Mouse (Mus musculus) thymus, adult 2 months (tissue): ENCODE results near the gene Nfe2. TPM values are rescaled to one million over a fixed set of nuclear protein-coding genes. Genes with fewer than 3 reads are reported as not detected.

Source experiments
- DNase-seq: peaks from one replicate; pipeline ENCODE4 v3.0.0; 2021
- H3K27ac ChIP-seq: fragments of 200-500 bp; 2 replicates; pipeline ENCODE4 v1.5.1; 2012; ENCODE audit warnings: low read length, control low read depth; ENCODE audit not compliant: control insufficient read depth, insufficient read depth
- H3K27me3 ChIP-seq: fragments of 200-500 bp; 2 replicates; pipeline ENCODE4 v1.6.1; 2012; ENCODE audit warnings: mild to moderate bottlenecking, low read length, moderate library complexity, mixed read lengths; ENCODE audit not compliant: control insufficient read depth, insufficient read depth
- H3K36me3 ChIP-seq: fragments of 200-500 bp; 2 replicates; pipeline ENCODE4 v1.6.1; 2012; ENCODE audit warnings: mild to moderate bottlenecking, low read length, moderate library complexity; ENCODE audit not compliant: control insufficient read depth, insufficient read depth
- H3K4me1 ChIP-seq: fragments of 200-500 bp; replicated peaks from 2 replicates; pipeline ENCODE4 v1.6.1; 2012; ENCODE audit warnings: low read length; ENCODE audit not compliant: control insufficient read depth, insufficient read depth
- H3K4me3 ChIP-seq: fragments of 200-500 bp; 2 replicates; pipeline ENCODE4 v1.5.1; 2012; ENCODE audit warnings: mild to moderate bottlenecking, low read length, control low read depth, moderate library complexity; ENCODE audit not compliant: control insufficient read depth, insufficient read depth
- CTCF ChIP-seq: fragments of 200-500 bp; IDR thresholded peaks from 2 replicates; pipeline ENCODE4 v1.5.1; 2012; ENCODE audit warnings: mild to moderate bottlenecking, control low read depth, low read length, moderate library complexity, borderline replicate concordance; ENCODE audit not compliant: control insufficient read depth, poor library complexity, insufficient read depth; ENCODE audit errors: extremely low read depth
- POLR2A ChIP-seq: fragments of 200-500 bp; IDR thresholded peaks from 2 replicates; pipeline ENCODE4 v1.6.1; 2012; ENCODE audit warnings: mild to moderate bottlenecking, low read length, control low read depth, moderate library complexity; ENCODE audit not compliant: control insufficient read depth, poor library complexity, insufficient read depth; ENCODE audit errors: extremely low read depth
- WGBS: fragments of 180-500 bp; shearing (Covaris S2); methylation state at CpG from one replicate; pipeline ENCODE4 v1.1.7; 2018; 5-methylcytosine and 5-hydroxymethylcytosine counted together
- polyA plus RNA-seq: library from polyadenylated mRNA; depleted of rRNA; stranded (reverse); fragments of >200 nt; gene quantifications from 2 replicates; pipeline ENCODE4 v1.2.3, GENCODE M21; 2012

The Nfe2 gene
- polyA plus RNA-seq, 1 experiment, result 4.9 TPM

- 94% methylated on average over 8 of the region's 8 CpGs for WGBS
- H3K36me3 ChIP-seq, result peaks cover 25% of the 10 kb centered on the region
- H3K4me3 ChIP-seq, result no peak overlapping the region
- peaks cover 12% of the 10 kb centered on the region; the same call in 1 of the 2 replicates for H3K4me1 ChIP-seq
- TF ChIP-seq POLR2A (no peak), CTCF (no peak)
- DNase-seq, result no peak
- H3K27ac ChIP-seq, result no peak overlapping the region
- no peaks in the 10 kb centered on the region for H3K27me3 ChIP-seq
Observed at GRCm38 (mm10) chr15:103299644-103300043, 41.4 kb upstream of the Nfe2 start.

- Histone ChIP-seq H3K36me3 (peaks cover 25% of the 10 kb centered on the region), H3K4me1 (peaks cover 7% of the 10 kb centered on the region; the same call in 1 of the 2 replicates), H3K27ac (no peak overlapping the region), H3K27me3 (no peaks in the 10 kb centered on the region), H3K4me3 (no peak overlapping the region)
- no peak for DNase-seq
- WGBS, result 89% methylated on average over 5 of the region's 5 CpGs
- TF ChIP-seq POLR2A, result no peak
- no peak for TF ChIP-seq CTCF
Observed at GRCm38 (mm10) chr15:103298861-103299616, 40.8 kb upstream of the Nfe2 start.

- 90% methylated on average over 3 of the region's 3 CpGs for WGBS
- Histone ChIP-seq H3K27ac (no peak overlapping the region), H3K4me3 (no peak overlapping the region), H3K36me3 (peaks cover 28% of the 10 kb centered on the region), H3K4me1 (peaks cover 7% of the 10 kb centered on the region; the same call in 1 of the 2 replicates), H3K27me3 (no peaks in the 10 kb centered on the region)
- no peak for TF ChIP-seq CTCF
- no peak for TF ChIP-seq POLR2A
- no peak for DNase-seq
Observed at GRCm38 (mm10) chr15:103298026-103298425, 39.8 kb upstream of the Nfe2 start.

DNA sequence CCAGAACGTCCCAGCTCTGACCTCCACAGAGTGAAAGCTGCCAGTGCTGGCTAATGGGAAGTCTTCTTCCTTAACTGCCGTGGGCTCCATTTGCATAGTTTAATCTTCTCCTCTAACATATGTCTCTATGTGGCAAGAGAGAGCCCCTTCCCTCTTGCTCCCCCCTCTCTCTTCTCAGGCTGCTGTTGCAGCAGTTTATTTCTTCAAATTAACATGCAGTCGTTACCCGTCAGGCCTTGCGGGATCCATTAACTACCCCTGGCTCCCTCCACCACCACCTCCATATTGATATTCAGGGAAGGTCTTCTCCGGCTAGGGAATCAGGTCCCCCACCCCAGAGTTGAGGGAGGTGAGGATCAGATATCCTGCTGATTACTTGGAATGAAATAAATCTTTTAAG is 39.1 kb upstream of the Nfe2 start:
- DNase-seq, result no peak
- no peak overlapping the region for H3K27ac ChIP-seq
- no peak for TF ChIP-seq CTCF
- TF ChIP-seq POLR2A, result no peak
- WGBS, result 95% methylated on average over 6 of the region's 6 CpGs
- peaks cover 32% of the 10 kb centered on the region for H3K36me3 ChIP-seq
- H3K4me1 ChIP-seq, result peaks cover 7% of the 10 kb centered on the region; the same call in 1 of the 2 replicates
- no peaks in the 10 kb centered on the region for H3K27me3 ChIP-seq
- no peak overlapping the region for H3K4me3 ChIP-seq

- H3K4me3 ChIP-seq, result no peak overlapping the region
- no peak overlapping the region for H3K27ac ChIP-seq
- peaks cover 47% of the 10 kb centered on the region for H3K36me3 ChIP-seq
- no peak for DNase-seq
- WGBS, result 9% methylated on average over 5 of the region's 5 CpGs
- no peaks in the 10 kb centered on the region for H3K27me3 ChIP-seq
- peaks cover 7% of the 10 kb centered on the region; the same call in 1 of the 2 replicates for H3K4me1 ChIP-seq
- no peak for TF ChIP-seq CTCF
- no peak for TF ChIP-seq POLR2A
Observed at GRCm38 (mm10) chr15:103295851-103296250, 37.6 kb upstream of the Nfe2 start.

GRCm38 (mm10) chr15:103294649-103295048 is 36.4 kb upstream of the Nfe2 start:
- H3K4me3 ChIP-seq, result no peak overlapping the region
- TF ChIP-seq POLR2A, result no peak
- no peak for TF ChIP-seq CTCF
- 81% methylated on average over 2 of the region's 2 CpGs for WGBS

More at GRCm38 (mm10) chr15:103294649-103295048, 36.4 kb upstream of the Nfe2 start:
- peaks cover 51% of the 10 kb centered on the region for H3K36me3 ChIP-seq
- no peaks in the 10 kb centered on the region for H3K27me3 ChIP-seq
- no peak for DNase-seq
- peaks cover 7% of the 10 kb centered on the region; the same call in 1 of the 2 replicates for H3K4me1 ChIP-seq
- H3K27ac ChIP-seq, result no peak overlapping the region
